Mouse (Mus musculus): ENCODE data around the gene Uchl4. TPM values are rescaled to one million over a fixed set of nuclear protein-coding genes. Genes with fewer than 3 reads are reported as not detected.

Uchl4 gene
- polyA plus RNA-seq, 1 experiment = not detected

- H3K36me3 ChIP-seq (ENCODE audit: control insufficient read depth, insufficient read depth, low read length) = no peaks in the 10 kb centered on the region
- H3K27me3 ChIP-seq (ENCODE audit: control insufficient read depth, insufficient read depth, low read length) = no peaks in the 10 kb centered on the region
- TF ChIP-seq POLR2A (IDR thresholded peaks at IDR 0.05; ENCODE audit: low read depth, low read length) = no peak
- H3K4me3 ChIP-seq (ENCODE audit: extremely low read depth, insufficient read depth, insufficient read length) = no peak overlapping the region
- WGBS = 28% methylated on average over 3 of the region's 3 CpGs
- no peaks in the 10 kb centered on the region for H3K4me1 ChIP-seq (ENCODE audit: control insufficient read depth, insufficient read depth, insufficient read length)
- no peak for DNase-seq (ENCODE audit: low read depth in 1 of 2, low spot score in 2 of 2)
- no peak overlapping the region for H3K27ac ChIP-seq (ENCODE audit: insufficient read depth, low read length)
Observed at GRCm38 (mm10) chr9:64271249-64271648, 36.2 kb downstream of the Uchl4 start.

- no peaks in the 10 kb centered on the region for H3K36me3 ChIP-seq (ENCODE audit: control insufficient read depth, insufficient read depth, low read length)
- 53% methylated on average over 7 of the region's 7 CpGs for WGBS
- DNase-seq (ENCODE audit: low read depth in 1 of 2, low spot score in 2 of 2) = peak in 1 of 2 experiments; percentile 31
- H3K27me3 ChIP-seq (ENCODE audit: control insufficient read depth, insufficient read depth, low read length) = no peaks in the 10 kb centered on the region
- no peak overlapping the region for H3K4me3 ChIP-seq (ENCODE audit: extremely low read depth, insufficient read depth, insufficient read length)
- no peak overlapping the region for H3K27ac ChIP-seq (ENCODE audit: insufficient read depth, low read length)
- H3K4me1 ChIP-seq (ENCODE audit: control insufficient read depth, insufficient read depth, insufficient read length) = no peaks in the 10 kb centered on the region
- no peak for TF ChIP-seq POLR2A (IDR thresholded peaks at IDR 0.05; ENCODE audit: low read depth, low read length)
- peak; percentile 29; the same call in 1 of the 2 replicates for TF ChIP-seq CTCF (IDR thresholded peaks at IDR 0.05; ENCODE audit: extremely low read depth, insufficient read depth, insufficient read length, insufficient replicate concordance)
Observed at GRCm38 (mm10) chr9:64272611-64273010, 37.6 kb downstream of the Uchl4 start.

- 68% methylated on average over 4 of the region's 4 CpGs for WGBS
- H3K27ac ChIP-seq (ENCODE audit: insufficient read depth, low read length) = no peak overlapping the region
- H3K36me3 ChIP-seq (ENCODE audit: control insufficient read depth, insufficient read depth, low read length) = no peaks in the 10 kb centered on the region
- no peak for DNase-seq (ENCODE audit: low read depth in 1 of 2, low spot score in 2 of 2)
- no peak overlapping the region for H3K4me3 ChIP-seq (ENCODE audit: extremely low read depth, insufficient read depth, insufficient read length)
- TF ChIP-seq CTCF (IDR thresholded peaks at IDR 0.05; ENCODE audit: extremely low read depth, insufficient read depth, insufficient read length, insufficient replicate concordance) = no peak
- no peak for TF ChIP-seq POLR2A (IDR thresholded peaks at IDR 0.05; ENCODE audit: low read depth, low read length)
- no peaks in the 10 kb centered on the region for H3K4me1 ChIP-seq (ENCODE audit: control insufficient read depth, insufficient read depth, insufficient read length)
- H3K27me3 ChIP-seq (ENCODE audit: control insufficient read depth, insufficient read depth, low read length) = no peaks in the 10 kb centered on the region
Observed at GRCm38 (mm10) chr9:64273757-64274156, 38.8 kb downstream of the Uchl4 start.

- no peaks in the 10 kb centered on the region for H3K36me3 ChIP-seq (ENCODE audit: control insufficient read depth, insufficient read depth, low read length)
- H3K27me3 ChIP-seq (ENCODE audit: control insufficient read depth, insufficient read depth, low read length) = no peaks in the 10 kb centered on the region
- no peak overlapping the region for H3K27ac ChIP-seq (ENCODE audit: insufficient read depth, low read length)
- WGBS = 83% methylated on average over 4 of the region's 4 CpGs
- TF ChIP-seq POLR2A (IDR thresholded peaks at IDR 0.05; ENCODE audit: low read depth, low read length) (no peak), CTCF (IDR thresholded peaks at IDR 0.05; ENCODE audit: extremely low read depth, insufficient read depth, insufficient read length, insufficient replicate concordance) (no peak)
- no peaks in the 10 kb centered on the region for H3K4me1 ChIP-seq (ENCODE audit: control insufficient read depth, insufficient read depth, insufficient read length)
- no peak for DNase-seq (ENCODE audit: low read depth in 1 of 2, low spot score in 2 of 2)
- no peak overlapping the region for H3K4me3 ChIP-seq (ENCODE audit: extremely low read depth, insufficient read depth, insufficient read length)
Observed at GRCm38 (mm10) chr9:64274291-64274690, 39.3 kb downstream of the Uchl4 start.

- H3K27ac ChIP-seq (ENCODE audit: insufficient read depth, low read length) = no peak overlapping the region
- H3K27me3 ChIP-seq (ENCODE audit: control insufficient read depth, insufficient read depth, low read length) = no peaks in the 10 kb centered on the region
- H3K4me3 ChIP-seq (ENCODE audit: extremely low read depth, insufficient read depth, insufficient read length) = no peak overlapping the region
- H3K4me1 ChIP-seq (ENCODE audit: control insufficient read depth, insufficient read depth, insufficient read length) = no peaks in the 10 kb centered on the region
- DNase-seq (ENCODE audit: low read depth in 1 of 2, low spot score in 2 of 2) = no peak
- 78% methylated on average over 1 of the region's 1 CpGs for WGBS
- H3K36me3 ChIP-seq (ENCODE audit: control insufficient read depth, insufficient read depth, low read length) = no peaks in the 10 kb centered on the region
- TF ChIP-seq CTCF (IDR thresholded peaks at IDR 0.05; ENCODE audit: extremely low read depth, insufficient read depth, insufficient read length, insufficient replicate concordance) (no peak), POLR2A (IDR thresholded peaks at IDR 0.05; ENCODE audit: low read depth, low read length) (no peak)
Observed at GRCm38 (mm10) chr9:64274919-64275318, 39.9 kb downstream of the Uchl4 start.

GRCm38 (mm10) chr9:64277706-64278105 is 42.7 kb downstream of the Uchl4 start:
- TF ChIP-seq CTCF (IDR thresholded peaks at IDR 0.05; ENCODE audit: extremely low read depth, insufficient read depth, insufficient read length, insufficient replicate concordance) (peak; percentile 51; the same call in 1 of the 2 replicates), POLR2A (IDR thresholded peaks at IDR 0.05; ENCODE audit: low read depth, low read length) (no peak)
- no peak overlapping the region for H3K27ac ChIP-seq (ENCODE audit: insufficient read depth, low read length)
- no peaks in the 10 kb centered on the region for H3K27me3 ChIP-seq (ENCODE audit: control insufficient read depth, insufficient read depth, low read length)
- H3K4me3 ChIP-seq (ENCODE audit: extremely low read depth, insufficient read depth, insufficient read length) = no peak overlapping the region
- no peaks in the 10 kb centered on the region for H3K36me3 ChIP-seq (ENCODE audit: control insufficient read depth, insufficient read depth, low read length)
- H3K4me1 ChIP-seq (ENCODE audit: control insufficient read depth, insufficient read depth, insufficient read length) = no peaks in the 10 kb centered on the region
- peak; percentile 41 to 69 for DNase-seq (ENCODE audit: low read depth in 1 of 2, low spot score in 2 of 2)
- WGBS = 65% methylated on average over 8 of the region's 8 CpGs

- Histone ChIP-seq H3K27ac (ENCODE audit: insufficient read depth, low read length) (no peak overlapping the region), H3K4me1 (ENCODE audit: control insufficient read depth, insufficient read depth, insufficient read length) (no peaks in the 10 kb centered on the region), H3K27me3 (ENCODE audit: control insufficient read depth, insufficient read depth, low read length) (no peaks in the 10 kb centered on the region), H3K36me3 (ENCODE audit: control insufficient read depth, insufficient read depth, low read length) (no peaks in the 10 kb centered on the region), H3K4me3 (ENCODE audit: extremely low read depth, insufficient read depth, insufficient read length) (no peak overlapping the region)
- DNase-seq (ENCODE audit: low read depth in 1 of 2, low spot score in 2 of 2) = no peak
- no peak for TF ChIP-seq POLR2A (IDR thresholded peaks at IDR 0.05; ENCODE audit: low read depth, low read length)
- no peak for TF ChIP-seq CTCF (IDR thresholded peaks at IDR 0.05; ENCODE audit: extremely low read depth, insufficient read depth, insufficient read length, insufficient replicate concordance)
- WGBS = 92% methylated on average over 6 of the region's 6 CpGs
Observed at GRCm38 (mm10) chr9:64278665-64279310, 43.8 kb downstream of the Uchl4 start.
